Mouse (Mus musculus): Measurements from ENCODE around the gene Sema6d.

- TF ChIP-seq CTCF (IDR thresholded peaks at IDR 0.05; ENCODE audit: borderline replicate concordance, insufficient read depth, low read depth, low read length) (no peak), POLR2A (IDR thresholded peaks at IDR 0.05; ENCODE audit: borderline replicate concordance, insufficient read depth, low read length) (no peak)
Measured at GRCm38 (mm10) chr2:124634400-124634998, 544.7 kb downstream of the Sema6d start.
